Mouse (Mus musculus) erythroblast, embryonic 14.5 days (primary cell): ENCODE measurements around the gene Trpm6. TPM values are rescaled to one million over a fixed set of nuclear protein-coding genes. Genes with fewer than 3 reads are reported as not detected.

Experiments
- H3K27me3 ChIP-seq: 2 replicates; pipeline ENCODE4 v1.6.1; 2012; ENCODE audit warnings: inconsistent platforms; ENCODE audit not compliant: control insufficient read depth
- H3K36me3 ChIP-seq: 2 replicates; pipeline ENCODE4 v1.6.1; 2012; ENCODE audit warnings: mild to moderate bottlenecking, inconsistent platforms; ENCODE audit not compliant: control insufficient read depth
- H3K4me1 ChIP-seq: 2 replicates; pipeline ENCODE4 v1.6.1; 2012; ENCODE audit warnings: inconsistent platforms; ENCODE audit not compliant: control insufficient read depth
- H3K4me3 ChIP-seq: replicated peaks from 2 replicates; pipeline ENCODE3; 2012; ENCODE audit warnings: moderate library complexity, mild to moderate bottlenecking, inconsistent platforms
- H3K9me3 ChIP-seq: 2 replicates; pipeline ENCODE4 v1.6.1; 2012; ENCODE audit warnings: low read length, inconsistent platforms, mixed read lengths; ENCODE audit not compliant: control insufficient read depth
- GATA1 ChIP-seq: IDR thresholded peaks from 2 replicates; pipeline ENCODE4 v1.6.1; 2012; ENCODE audit warnings: low read length, inconsistent platforms, mixed read lengths
- TAL1 ChIP-seq: IDR thresholded peaks from 3 replicates; pipeline ENCODE4 v1.6.1; 2012; ENCODE audit warnings: low read length, inconsistent platforms, mixed read lengths
- polyA plus RNA-seq: library from polyadenylated mRNA; stranded (reverse); fragments of >175 nt; gene quantifications from 2 replicates; pipeline ENCODE4 v1.2.3, GENCODE M21; 2012

Trpm6 gene
- polyA plus RNA-seq, 1 experiment = not detected

DNA sequence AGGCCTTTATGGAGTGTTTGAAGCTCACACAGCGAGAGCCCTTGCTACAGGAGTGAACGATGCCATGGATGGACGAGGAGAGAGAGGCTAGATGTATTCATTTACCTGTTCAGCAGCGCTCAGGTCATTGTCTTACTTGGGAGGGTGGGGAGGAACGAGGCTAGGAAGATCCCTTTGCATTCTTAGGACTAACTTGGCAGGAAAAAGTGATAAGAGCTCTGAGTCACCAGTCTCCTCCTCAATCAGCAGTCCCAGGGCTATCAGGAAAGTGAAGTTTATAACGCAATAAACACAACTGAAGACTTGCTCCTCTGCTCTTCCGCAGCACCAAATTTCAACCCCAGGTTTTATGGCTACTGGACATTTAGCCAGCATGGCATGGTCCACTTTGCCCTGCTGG lies 19.5 kb upstream of the Trpm6 start:
- Histone ChIP-seq H3K4me3 (no peak overlapping the region), H3K9me3 (no peaks in the 10 kb centered on the region), H3K36me3 (no peaks in the 10 kb centered on the region), H3K27me3 (no peaks in the 10 kb centered on the region), H3K4me1 (no peaks in the 10 kb centered on the region)
- TF ChIP-seq TAL1 = no peak

DNA sequence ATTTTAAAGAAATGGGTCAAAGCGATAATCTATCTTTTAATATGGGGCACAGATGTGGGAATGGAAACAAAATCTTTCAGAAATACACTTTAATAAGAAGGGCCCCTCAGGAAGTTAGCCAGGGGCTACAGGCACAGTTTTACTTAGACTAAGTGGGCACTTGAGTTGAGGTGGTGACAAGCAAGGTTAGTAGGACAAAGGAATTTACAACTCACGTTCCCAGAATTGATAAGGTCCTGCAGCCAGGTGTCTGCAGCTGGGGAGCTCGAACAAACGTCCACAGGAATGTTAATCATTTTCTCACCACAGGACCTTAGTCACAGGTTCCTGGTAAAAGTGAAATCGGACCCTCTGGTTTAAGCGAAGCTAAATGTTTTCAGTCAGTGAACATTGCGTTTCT lies 18.7 kb upstream of the Trpm6 start:
- Histone ChIP-seq H3K4me3 (no peak overlapping the region), H3K4me1 (no peaks in the 10 kb centered on the region), H3K9me3 (no peaks in the 10 kb centered on the region), H3K27me3 (no peaks in the 10 kb centered on the region), H3K36me3 (no peaks in the 10 kb centered on the region)
- no peak for TF ChIP-seq GATA1
- no peak for TF ChIP-seq TAL1

DNA sequence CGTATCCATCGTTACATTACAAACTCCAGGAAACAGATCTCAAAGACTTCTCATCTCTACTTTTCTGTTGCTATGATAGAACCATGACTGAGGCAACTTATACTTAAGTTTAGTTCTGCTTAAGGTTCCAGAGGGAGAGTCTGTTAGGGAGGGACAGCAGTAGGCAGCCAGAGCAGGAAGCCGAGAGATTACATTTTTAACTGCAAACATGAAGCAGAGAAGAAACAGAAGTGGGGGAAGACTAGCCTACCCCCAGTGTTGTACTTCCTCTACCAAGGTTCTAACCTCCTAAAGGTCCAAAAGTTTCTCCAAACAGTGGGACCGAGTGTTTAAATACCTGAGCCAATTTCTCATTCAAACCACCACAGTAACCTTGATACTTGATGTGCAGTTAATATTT lies 13.9 kb upstream of the Trpm6 start:
- Histone ChIP-seq H3K36me3 (no peaks in the 10 kb centered on the region), H3K9me3 (no peaks in the 10 kb centered on the region), H3K4me3 (no peak overlapping the region), H3K27me3 (no peaks in the 10 kb centered on the region), H3K4me1 (peaks cover 15% of the 10 kb centered on the region)
- no peak for TF ChIP-seq TAL1
- TF ChIP-seq GATA1 = no peak

DNA sequence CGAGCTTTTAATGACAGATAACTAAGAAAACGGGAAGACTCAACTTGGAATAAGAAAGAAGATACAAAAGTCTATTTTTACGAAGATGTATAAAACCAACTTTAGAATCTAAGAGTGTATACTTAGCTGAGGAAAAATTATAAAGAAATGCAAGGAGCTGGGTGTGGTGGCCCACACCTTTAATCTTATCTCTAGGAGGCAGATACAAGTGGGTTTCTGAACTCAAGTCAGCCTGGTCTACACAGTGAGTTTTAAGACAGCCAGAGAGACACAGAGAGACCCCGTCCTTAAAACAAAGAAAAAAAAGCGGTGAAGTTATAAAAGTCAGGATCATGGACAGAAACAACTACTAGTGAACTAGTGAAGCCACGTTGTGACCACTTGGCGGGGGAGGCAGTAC lies 10.6 kb upstream of the Trpm6 start:
- TF ChIP-seq TAL1 (no peak), GATA1 (no peak)
- H3K36me3 ChIP-seq = no peaks in the 10 kb centered on the region
- peaks cover 15% of the 10 kb centered on the region for H3K4me1 ChIP-seq
- H3K9me3 ChIP-seq = no peaks in the 10 kb centered on the region
- no peaks in the 10 kb centered on the region for H3K27me3 ChIP-seq
- no peak overlapping the region for H3K4me3 ChIP-seq

DNA sequence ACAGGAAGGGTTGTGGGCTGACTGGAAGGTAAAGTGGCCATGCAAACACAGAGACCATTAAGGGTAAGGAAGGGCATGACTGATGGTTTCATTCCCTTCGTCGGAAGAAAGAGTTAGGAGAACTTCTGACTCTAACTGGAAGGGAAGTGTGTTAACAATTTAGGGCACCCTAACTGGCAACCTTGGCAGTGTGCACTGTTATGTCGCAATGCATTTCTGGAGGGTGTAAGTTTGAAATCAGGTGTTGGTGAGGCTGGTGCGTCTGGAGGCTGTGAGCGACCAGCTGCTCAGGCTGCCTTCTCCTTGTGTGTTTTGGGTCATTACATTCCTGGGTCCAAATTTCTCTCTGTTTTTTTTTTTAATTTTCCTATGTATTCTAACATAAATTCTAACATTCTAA lies 5.8 kb upstream of the Trpm6 start:
- TF ChIP-seq GATA1 (no peak), TAL1 (no peak)

DNA sequence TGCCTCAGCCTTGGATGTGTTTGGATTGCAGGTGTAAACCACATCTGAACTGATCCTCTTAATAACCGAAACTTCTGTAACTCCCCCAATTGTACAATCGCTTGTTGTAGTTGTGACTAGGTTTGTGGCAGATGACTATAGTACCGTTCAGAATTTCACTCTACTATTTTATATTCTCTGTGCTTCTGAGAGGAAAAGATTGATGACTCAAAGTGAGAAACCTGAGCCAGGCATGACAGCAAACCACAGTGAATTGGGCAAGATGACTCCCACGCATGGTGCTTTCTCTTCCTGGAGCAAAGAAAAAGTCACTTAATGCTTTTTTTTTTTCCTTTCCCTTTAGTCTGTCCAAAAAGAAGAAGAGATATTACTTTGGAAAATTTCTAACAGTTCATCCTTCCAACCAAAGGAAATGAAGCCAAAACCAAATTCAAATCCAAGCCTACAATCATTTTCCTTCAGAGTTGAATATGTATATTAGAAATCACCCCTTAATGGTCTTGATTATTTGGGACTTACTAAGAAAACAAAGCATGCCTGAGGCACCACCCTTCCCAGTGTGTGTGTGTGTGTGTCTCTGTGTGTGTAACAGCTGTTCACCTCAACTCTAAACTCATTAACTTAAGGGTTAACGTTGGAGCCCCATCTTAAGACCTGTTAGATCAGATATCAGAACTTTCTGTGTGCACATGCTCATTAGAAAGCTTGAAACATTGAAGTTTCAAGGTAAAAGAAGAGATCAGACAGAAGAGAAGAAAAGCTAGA lies 3.0 kb upstream of the Trpm6 start:
- no peak overlapping the region for H3K4me3 ChIP-seq
- peaks cover 6% of the 10 kb centered on the region for H3K4me1 ChIP-seq
- peaks cover 19% of the 10 kb centered on the region for H3K27me3 ChIP-seq
- TF ChIP-seq GATA1 = no peak
- TF ChIP-seq TAL1 = no peak
- H3K36me3 ChIP-seq = no peaks in the 10 kb centered on the region
- no peaks in the 10 kb centered on the region for H3K9me3 ChIP-seq

More for the DNA sequence above, 5.8 kb upstream of the Trpm6 start:
- Histone ChIP-seq H3K4me1 (peaks cover 7% of the 10 kb centered on the region), H3K4me3 (no peak overlapping the region), H3K36me3 (no peaks in the 10 kb centered on the region), H3K27me3 (peaks cover under 1% of the 10 kb centered on the region; the same call in 1 of the 2 replicates), H3K9me3 (no peaks in the 10 kb centered on the region)

DNA sequence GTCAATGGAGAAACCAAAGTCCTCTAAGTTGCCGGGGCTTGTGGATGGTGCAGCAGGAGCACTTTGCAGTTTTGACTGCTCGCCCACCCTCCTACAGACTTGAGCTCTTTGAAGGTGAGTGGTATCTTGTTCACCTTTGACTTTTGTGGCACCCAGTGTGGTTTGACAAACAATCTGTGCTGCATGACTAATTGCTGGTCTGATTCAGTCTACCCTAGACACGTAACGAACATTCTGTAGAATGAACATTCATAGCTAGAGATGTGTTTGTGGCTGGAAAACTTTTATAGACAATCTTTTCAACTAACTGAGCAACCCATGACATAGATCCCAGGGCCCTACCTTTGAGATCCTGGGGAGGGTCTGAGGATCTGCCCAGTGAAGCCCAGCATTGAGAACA lies 2.4 kb upstream of the Trpm6 start:
- Histone ChIP-seq H3K36me3 (no peaks in the 10 kb centered on the region), H3K9me3 (no peaks in the 10 kb centered on the region), H3K27me3 (peaks cover 19% of the 10 kb centered on the region), H3K4me3 (no peak overlapping the region), H3K4me1 (peaks cover 6% of the 10 kb centered on the region)
- no peak for TF ChIP-seq GATA1
- TF ChIP-seq TAL1 = no peak

DNA sequence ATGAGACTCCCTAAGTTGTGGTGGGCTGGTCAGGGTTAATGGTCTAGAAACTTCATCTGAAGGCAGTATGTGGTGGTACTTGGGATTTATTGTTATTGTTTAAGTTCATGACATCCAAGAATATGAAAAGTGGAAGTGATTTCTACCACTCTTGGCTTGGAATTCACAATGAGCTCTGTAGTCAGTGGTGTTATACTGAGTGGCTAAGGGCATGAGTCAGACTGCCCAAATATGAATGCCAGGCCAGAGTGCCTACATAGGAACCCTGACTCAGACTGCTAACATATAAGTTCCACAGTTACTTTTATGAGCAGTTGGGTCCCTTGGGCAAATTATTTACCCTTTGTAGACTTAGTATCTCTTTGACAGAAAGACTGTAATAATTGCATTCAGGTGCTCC lies 7.4 kb downstream of the Trpm6 start:
- TF ChIP-seq GATA1 = no peak
- no peak for TF ChIP-seq TAL1

DNA sequence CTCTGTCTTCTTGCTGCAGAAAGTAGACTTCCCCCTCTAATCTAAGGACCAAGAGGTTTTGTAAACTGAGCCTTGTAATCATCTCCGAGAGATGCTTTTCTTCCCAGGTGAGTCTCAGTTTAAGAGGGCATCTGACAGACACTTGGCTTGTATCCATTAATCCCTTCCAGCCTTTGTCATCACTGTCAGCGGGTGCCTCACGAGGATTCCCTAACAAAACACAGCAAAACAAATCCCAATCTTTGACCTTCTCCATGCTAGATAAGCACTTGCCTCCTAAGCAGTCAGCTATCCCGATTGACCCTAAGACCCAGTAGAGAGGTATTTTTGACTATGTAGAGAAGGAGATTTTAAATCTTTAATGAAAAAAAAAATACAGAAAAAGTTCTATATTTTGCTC lies 7.9 kb downstream of the Trpm6 start:
- Histone ChIP-seq H3K36me3 (no peaks in the 10 kb centered on the region), H3K27me3 (no peaks in the 10 kb centered on the region), H3K4me1 (peaks cover 13% of the 10 kb centered on the region), H3K4me3 (no peak overlapping the region), H3K9me3 (no peaks in the 10 kb centered on the region)
- TF ChIP-seq TAL1 = no peak
- no peak for TF ChIP-seq GATA1

More for the DNA sequence above, 7.4 kb downstream of the Trpm6 start:
- Histone ChIP-seq H3K4me3 (no peak overlapping the region), H3K36me3 (no peaks in the 10 kb centered on the region), H3K4me1 (peaks cover 13% of the 10 kb centered on the region), H3K27me3 (no peaks in the 10 kb centered on the region), H3K9me3 (no peaks in the 10 kb centered on the region)

DNA sequence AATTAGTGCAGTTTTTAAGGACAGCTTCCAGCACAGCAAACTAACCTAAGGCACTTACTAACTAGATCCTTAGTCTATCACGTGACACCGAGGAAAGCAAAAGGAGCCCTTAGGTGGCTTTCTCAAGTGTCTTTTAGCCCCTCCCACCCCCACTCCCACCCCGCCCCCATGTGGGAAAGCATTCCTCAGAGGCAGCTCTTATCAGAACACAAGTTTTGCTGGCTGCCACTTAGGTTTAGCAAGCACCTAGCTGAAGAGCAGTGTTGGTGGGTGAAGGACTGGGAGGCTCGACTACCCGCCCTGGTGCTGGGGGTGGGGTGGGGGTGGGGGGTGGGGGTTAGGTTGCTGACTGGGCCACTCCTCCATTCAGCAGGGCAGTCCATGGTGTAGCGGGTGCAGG lies 8.5 kb downstream of the Trpm6 start:
- no peaks in the 10 kb centered on the region for H3K9me3 ChIP-seq
- H3K4me3 ChIP-seq = no peak overlapping the region
- no peaks in the 10 kb centered on the region for H3K36me3 ChIP-seq
- TF ChIP-seq GATA1 = no peak
- no peak for TF ChIP-seq TAL1
- H3K27me3 ChIP-seq = no peaks in the 10 kb centered on the region
- peaks cover 13% of the 10 kb centered on the region for H3K4me1 ChIP-seq
